Mouse (Mus musculus) hematopoietic stem cell, adult 5-6 weeks (primary cell): ENCODE results near the gene Nlgn2. TPM values are rescaled to one million over a fixed set of nuclear protein-coding genes. Genes with fewer than 3 reads are reported as not detected.

Source experiments
- ATAC-seq, 2 experiments: fragments of 125-278 bp in 1 of 2; replicated peaks in 1 of 2; 2 replicates each; pipeline ENCODE4 v1.8.0; 2016 to 2017; ENCODE audit warnings: inconsistent platforms in 2 of 2, mild to moderate bottlenecking in 2 of 2, moderate number of reproducible peaks in 2 of 2, low read depth in 1 of 2, moderate TSS enrichment in 1 of 2; ENCODE audit not compliant: low FRiP score in 2 of 2, poor library complexity in 2 of 2, severe bottlenecking in 2 of 2, insufficient read depth in 1 of 2, low TSS enrichment in 1 of 2
- total RNA-seq: library from RNA; stranded (forward); fragments of 172-1452, 232-1000 nt; gene quantifications from 2 replicates; pipeline ENCODE4 v1.2.3, GENCODE M21; 2017

Nlgn2 gene
- 8.7 and 17.8 TPM in 2 replicates for total RNA-seq

DNA sequence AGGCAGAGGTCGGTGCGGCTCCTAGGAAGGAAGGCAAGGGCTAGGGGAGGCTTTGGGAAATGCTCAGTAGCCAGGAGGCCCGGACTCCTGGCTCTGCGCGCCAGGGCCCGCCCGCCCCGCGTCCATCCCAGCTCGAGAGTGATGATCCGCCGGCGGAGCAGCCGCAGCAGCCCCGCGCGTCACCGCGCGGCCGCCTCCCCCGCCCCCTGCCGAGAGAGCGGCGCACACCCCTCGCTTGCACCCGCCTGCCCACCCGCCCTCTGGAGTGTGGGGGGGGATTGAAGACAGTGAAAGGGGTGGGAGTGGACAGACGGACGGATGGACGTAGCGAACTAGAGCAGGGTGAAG lies at the start of gene Nlgn2:
Gene Nlgn2, minus strand, starts transcription at position 181 of the 348 bp plus-strand sequence.
- ATAC-seq = peak; percentile 2 to 19; a peak in 1 of 4 replicates

DNA sequence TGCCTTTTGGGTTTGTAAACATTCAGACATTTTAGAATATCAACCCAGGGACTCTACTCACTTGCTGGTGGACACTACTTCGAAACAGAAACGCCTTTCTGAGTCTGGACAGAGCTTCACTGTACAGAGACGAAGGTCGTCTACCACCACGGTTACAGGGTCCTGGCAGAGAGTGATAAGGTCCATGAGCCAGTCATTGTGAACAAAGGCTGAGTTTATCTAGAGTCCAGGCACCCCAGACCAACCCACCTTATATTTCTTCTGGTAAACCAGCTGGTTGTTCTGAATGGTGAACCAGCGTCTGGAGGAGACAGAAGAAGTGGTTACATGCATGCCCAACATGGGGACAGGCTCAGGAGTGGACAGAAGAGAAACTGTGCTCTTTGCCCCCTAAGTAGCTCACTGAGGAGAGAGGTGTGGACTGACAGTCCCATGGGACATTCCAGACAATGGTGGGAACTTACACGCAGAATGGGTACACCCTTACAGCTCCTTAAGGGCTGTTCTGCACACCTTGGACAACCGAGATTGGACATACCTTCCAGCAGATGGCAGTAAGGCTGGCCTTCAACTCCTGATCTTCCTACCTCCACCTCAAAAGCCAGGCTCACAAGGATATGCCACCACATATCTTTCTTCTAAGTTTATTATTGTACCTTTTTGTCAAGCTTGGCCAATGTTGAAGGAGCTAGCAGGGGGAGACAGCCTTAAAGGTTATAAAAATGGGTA lies 49.5 kb upstream of the Nlgn2 start:
- ATAC-seq = no peak

DNA sequence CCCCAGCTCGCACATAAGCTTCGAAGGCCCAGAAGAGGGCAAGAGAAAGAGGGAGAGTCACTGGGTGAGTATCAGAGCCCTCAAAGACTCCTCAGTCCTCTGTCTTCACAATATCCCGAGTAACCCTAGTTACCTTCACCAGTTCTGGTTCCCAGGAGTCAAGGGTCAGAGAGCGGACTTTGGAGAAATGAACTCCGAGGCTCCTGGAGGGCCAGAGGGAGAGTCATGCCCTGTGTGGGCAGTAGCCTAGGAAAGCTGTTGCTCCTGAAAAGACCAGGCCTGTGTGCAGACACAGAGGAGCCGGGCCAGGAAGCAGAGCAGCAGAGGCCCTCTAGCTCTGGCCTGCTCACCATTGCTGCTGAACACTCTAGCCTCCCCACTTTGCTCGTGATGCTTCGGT lies 47.1 kb upstream of the Nlgn2 start:
- no peak for ATAC-seq

DNA sequence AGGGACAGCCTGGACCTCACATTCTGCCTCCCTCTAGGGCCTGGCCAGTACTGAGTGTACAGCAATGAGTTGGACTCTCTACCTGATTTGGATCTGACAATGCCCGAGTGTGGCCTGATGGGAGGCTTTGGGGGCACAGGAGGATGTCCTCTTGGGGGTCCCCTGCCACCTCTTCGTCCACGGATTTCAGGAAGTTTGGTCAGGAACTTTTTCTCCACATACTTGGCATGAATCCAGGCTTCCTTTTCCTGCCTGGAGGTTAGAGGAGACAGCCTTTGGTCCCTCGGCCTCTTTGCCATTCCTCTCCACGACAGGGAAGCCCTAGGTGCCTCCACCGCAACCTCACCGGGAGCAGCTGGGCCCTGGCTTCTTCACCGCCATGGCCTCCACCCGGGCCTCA lies 46.7 kb upstream of the Nlgn2 start:
- no peak for ATAC-seq

DNA sequence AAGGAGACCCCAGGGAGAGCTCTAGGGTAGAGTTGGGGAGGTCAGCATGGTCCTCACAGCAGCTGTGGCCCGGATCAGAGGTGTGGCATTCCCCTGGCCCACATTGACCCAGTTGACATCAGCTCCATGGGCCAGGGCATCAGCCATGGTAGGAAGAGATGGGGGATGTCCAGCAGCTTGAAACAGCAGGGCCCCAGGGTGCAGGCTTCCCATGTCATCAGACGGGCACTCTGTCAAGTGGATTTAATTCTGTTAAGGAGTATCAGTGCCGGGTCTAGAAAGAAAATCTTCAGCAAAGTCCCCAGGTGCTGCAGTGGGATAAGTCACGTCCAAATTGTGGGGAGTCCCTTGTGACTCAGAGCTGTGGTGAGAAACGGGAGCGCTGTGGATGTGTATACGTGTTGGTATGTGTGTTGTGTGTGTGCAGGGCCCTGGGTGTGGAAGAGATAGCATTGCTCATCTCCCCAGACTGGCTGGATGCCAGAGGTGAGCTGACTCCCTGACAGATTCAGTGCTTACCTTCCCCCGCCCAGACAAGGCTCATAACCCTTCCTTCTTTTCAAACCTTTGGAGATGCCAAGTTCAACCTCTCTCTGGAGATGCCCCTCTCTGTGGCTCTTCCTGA lies 46.1 kb upstream of the Nlgn2 start:
- ATAC-seq = no peak

DNA sequence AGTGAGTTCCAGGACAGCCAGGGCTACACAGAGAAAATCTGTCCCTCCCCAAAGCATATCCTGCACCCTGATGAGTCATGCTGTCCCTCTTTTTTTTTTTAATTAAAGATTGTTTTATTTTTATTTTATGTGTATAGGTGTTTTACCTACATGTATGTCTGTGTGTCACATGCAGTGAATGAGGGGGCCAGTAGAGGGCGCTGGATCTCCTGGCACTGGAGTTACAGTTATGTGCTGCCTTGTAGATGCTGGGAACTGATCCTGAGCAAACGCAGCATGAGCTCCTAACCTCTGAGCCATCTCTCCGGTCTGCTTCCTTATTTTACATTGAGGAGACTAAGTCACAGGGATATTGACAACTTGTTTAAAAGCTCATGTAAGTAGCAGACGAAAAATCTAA lies 45.5 kb upstream of the Nlgn2 start:
- ATAC-seq = no peak

DNA sequence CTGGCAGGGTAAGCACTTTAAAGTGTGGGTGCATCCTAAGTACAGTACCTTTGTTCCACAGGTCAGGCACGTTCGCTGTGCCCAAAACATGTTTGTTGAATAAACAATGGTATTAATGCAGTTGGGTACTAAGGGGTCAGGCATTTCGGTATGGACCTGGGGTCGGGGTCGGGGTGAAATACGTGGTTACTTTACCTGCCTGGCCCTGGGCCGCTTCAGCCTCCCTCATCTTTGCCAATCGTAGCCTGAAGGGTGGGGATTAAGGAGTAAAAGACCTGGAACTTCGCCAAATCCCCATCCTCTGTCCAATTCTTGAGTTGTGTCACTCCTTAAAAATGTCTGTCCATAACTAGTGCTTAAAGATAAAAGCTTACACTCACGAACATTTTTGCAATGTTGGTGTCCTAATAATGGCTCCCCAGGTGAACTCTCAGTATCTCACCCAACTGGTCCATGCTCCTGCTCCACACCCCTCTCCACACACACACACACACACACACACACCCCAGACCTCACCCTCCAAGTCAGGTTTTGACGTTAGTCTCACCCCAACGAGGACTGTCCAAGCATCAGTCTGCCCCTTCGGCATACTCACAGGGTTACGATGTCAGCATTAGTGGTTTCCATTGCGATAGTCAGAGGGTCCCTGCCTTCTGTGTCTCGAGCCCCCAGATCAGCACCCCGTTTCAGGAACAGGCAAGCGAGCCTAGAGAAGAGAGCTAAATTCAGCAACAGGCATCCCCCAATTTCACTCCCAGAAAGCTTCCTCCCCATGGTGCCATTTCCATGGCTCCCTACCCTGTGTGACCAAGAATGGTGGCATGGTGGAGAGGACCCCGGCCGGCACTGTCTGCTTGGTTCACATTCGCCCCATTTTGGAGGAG lies 44.4 kb upstream of the Nlgn2 start:
- ATAC-seq = no peak

DNA sequence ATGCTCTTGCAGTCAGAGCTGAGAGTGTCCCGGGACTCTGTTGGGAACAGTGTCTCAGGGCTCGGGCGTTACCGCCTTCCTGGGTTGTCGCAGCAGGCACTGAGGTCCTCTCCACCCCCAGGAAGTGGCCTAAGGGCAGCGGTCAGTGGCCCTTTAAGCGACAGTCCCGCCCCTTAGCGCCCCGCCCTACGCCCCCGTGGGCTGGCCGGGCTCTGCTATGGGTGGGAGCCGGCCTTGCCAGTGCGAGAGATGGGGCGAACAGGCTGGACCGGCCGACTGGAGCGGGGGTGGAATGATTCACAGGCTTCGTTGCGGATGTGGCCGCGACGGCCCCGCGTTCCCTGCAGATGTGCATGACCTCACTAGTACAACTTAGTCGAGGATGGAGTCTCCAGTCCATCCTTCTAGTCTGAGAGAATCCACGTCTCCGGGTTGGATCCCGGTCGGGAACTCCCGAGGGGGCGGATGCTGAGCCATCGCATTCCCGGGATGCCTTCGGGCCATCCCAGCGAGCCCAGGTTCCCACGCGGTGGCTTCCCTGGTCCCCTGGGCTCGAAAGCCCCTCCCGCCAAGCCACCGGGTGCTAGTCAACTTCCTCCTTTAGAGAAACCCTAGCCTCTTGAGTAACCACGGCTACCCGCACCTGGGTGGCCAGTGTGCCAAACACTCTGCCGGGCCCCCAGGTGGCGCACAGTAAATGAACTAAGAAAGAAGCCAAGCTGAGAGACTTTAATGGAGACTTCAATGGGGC lies 43.4 kb upstream of the Nlgn2 start, which contains the start of gene Kctd11:
Gene Kctd11, minus strand, starts transcription at position 554 of the 751 bp plus-strand sequence.
- peak; percentile 74 to 81 for ATAC-seq

DNA sequence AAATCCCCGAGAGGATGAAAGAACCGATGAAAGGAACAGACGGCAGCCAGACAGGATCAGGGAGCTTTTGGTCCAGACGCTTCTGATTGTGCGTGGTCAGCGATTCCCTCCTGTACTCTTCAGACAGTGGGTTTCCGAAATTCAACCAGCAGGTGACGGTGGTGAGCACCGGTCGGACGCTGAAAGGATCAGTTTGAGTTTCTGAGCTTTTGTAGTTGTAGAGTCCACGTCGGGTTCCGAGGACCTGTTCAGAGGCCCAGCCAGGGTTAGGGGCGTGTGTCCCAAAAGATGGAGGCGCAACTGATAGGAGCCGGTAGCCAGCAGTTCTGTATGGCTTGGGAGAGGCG lies 42.9 kb upstream of the Nlgn2 start:
- peak; percentile 24 to 41; a peak in 2 of 4 replicates for ATAC-seq

DNA sequence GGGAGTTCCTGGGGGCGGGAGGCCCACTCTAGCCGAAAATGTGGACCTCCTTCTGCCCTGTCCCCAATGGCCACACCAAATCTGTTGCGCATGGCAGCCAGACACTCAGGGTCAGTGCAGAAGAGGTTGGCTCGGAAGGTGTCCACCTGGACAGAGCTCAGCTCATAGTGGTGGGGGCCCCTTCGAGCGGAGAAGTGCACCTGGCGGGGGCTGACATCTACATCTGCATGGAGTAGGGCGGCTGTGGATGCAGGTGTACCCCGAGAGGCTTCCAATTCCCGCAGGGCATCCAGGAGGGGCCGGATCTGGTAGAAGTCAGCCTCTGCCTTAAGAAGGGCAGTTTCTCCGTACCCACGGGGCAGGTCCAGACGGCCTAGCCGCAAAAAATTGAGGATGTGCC lies 42.1 kb upstream of the Nlgn2 start:
- ATAC-seq = no peak

DNA sequence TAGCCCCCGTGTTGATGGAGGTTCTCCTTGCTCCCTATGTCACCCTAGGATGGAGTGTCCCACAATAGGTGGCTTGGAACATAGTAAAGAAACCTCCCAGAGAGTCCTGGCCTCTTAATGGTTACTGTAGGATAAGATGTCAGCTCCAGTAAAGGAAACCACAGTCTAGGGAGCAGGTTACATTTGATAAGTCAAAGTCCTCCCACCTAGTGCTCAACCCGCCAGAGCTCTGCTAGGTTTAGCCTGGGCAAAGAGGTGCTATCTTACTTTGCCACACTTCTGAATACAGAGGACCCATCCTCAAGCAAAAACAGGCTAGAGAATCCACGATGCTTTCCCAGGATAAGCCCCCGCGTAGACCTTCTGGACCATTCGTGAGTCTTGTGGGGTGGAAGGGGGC lies 41.4 kb upstream of the Nlgn2 start:
- ATAC-seq = no peak

DNA sequence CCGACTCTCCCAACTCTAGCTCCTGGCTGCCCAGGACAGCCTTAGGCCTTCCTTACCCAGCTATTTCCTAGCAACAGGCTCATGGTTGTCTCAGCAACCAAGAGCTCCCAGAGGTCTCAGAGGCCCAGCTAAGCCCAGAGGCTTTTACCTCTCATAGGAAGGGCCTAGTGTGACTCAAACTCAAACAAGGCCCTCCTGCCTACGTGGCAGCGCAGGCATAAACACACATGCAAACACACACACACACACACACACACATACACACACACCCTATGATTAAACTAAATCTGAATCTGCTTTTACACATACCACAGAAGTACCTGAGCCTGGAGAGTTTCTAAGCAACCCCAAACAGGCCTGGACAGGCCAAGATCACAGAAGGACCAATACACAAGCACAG lies 40.8 kb upstream of the Nlgn2 start:
- no peak for ATAC-seq

DNA sequence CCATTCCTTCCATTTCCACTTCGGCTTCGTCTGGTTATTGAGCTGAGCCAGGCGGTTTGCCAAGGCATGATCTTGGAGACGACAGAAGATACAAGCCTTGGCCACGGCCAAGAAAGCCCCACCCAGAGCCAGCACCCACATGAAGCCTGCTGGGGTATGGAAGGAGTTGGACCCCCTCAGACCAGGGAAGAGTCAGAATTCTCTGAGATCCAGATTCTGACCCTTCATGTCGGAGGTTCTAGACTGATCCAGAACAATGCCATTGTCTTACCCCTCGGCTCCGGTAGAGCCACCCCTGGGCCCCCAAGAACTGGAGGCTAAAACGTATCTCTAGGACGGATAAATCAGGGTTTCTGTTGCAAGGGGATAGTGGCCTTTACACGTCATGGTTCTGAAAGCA lies 40.3 kb upstream of the Nlgn2 start, which contains the start of gene Tmem95:
Gene Tmem95, minus strand, starts transcription at position 141 of the 400 bp plus-strand sequence.
- no peak for ATAC-seq

DNA sequence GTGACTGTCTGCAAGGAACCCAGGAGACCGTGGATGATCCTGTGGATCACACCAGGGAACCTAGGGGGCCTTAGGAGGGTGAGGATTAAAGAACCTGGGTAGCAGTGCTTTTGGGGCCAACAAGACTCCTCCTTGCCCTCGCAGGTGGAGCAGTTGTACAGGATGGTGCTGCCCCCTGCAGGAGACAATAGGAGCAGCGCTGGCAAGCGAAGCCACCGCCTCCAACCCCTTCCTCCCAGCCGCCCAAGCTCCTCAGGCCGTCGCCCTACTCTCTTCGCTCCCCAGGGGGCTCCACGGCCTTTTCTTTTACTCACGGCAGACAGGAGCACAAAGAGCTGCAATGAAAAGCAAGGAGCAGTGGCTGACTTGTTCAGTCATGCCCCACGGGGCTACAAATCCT lies 39.3 kb upstream of the Nlgn2 start:
- peak; percentile 59 to 80 for ATAC-seq

DNA sequence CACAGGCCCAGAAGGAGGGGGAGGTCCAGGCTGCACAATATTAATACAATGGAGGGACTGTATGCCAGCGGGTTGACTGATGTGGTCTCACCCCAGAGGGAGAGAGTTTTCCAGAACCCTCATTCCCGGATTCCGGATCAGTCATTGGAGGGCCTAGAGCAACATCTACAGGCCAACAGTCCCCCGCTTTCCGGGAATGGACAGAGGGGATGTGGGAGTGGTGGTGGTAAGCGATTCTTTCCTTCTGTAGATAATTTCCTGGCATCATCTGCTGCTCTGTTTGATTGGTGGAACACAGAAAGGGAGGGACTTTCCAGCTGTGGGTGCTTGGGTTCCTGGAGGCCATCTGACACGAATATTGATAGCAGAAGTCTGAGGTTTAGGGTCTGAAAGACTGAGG lies 38.6 kb upstream of the Nlgn2 start:
- ATAC-seq = no peak

DNA sequence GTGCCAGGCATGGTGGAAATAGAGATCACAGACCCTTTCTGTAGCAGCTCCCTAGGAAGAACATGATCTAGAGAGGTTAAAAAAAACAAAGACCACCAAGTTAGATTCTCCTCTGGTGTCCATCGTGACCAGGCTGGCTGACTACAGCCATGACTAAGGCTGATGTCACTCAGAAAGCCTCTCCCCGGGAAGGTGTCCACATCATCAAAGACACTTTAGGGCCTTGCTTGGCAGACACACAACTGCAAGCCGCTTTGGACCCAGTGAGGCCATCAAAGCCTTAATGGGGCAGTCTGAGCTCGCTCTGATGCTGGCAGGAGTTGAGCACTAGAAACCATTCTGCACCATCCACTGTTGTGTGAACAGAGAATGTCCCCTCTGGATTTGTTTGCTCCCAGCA lies 34.9 kb upstream of the Nlgn2 start:
- no peak for ATAC-seq

DNA sequence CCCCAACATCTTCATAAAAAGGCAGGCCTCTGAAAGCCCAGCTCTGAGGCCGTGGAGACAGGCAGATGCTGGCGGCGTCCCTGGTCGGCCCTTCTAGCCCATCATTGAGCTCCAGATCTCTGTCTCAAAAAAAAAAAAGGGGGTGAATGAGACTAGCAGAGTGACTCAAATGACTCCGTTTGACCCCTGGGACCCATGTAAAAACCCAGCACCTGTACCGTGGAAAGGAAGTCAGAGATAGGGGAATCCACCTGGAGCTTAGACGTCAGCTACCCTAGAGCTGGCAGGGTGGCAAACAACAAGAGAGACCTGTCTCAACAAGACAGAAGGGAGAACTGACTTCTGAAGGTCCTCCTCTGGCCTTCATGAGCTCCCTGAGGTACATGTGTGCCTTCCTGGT lies 34.2 kb upstream of the Nlgn2 start:
- ATAC-seq = no peak
